Mouse (Mus musculus) lung, adult 2 months (tissue): ENCODE results near the gene Csf2rb2.
"Not testable (repeated sequence)": the region's sequence is repeated elsewhere in the genome, so short reads cannot be mapped to it uniquely, and the experiment has no call there.

Experiments
- CTCF ChIP-seq: fragments of 200-500 bp; IDR thresholded peaks from 2 replicates; pipeline ENCODE4 v1.5.1; 2011; ENCODE audit warnings: mild to moderate bottlenecking, low read length, control low read depth; ENCODE audit not compliant: insufficient read depth
- POLR2A ChIP-seq: fragments of 200-500 bp; IDR thresholded peaks from 2 replicates; pipeline ENCODE4 v1.6.1; 2011; ENCODE audit warnings: low read depth, mild to moderate bottlenecking, control low read depth, low read length, borderline replicate concordance; ENCODE audit errors: extremely low read depth

DNA sequence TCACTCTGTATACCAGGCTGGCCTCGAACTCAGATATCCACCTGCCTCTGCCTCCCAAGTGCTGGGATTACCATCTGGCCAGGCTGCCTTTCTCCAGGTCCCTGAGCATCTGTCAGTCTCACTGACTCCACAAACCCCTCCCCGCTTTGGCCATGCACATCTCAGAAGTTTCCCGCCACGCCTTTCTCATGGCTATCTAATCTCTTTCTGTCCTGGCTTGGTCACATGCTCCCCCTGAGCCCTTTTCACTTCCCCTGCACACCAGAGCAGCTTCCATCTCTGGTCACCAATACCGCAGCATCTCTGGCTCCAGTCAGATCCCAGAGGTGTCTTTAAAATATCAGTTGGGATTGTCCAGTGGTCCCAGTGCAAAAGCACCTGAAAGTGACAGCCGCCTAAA, 24.5 kb upstream of the Csf2rb2 start:
- TF ChIP-seq POLR2A, CTCF: not testable (repeated sequence)
